Mouse (Mus musculus): ENCODE measurements around the gene Myoz1. TPM values are rescaled to one million over a fixed set of nuclear protein-coding genes. Genes with fewer than 3 reads are reported as not detected.
A peak's percentile ranks its signal among the peaks of the same experiment; 100 is the strongest.

Gene Myoz1
- polyA plus RNA-seq, 1 experiment from 2014 or later: not detected

GRCm38 (mm10) chr14:20654690-20655421 is 1.5 kb downstream of the Myoz1 start:
- DNase-seq (ENCODE audit: low spot score) (no peak), ATAC-seq (ENCODE audit: low FRiP score) (no peak)
- Histone ChIP-seq H3K36me3 (ENCODE audit: control insufficient read depth, insufficient read depth, low read length) (no peaks in the 10 kb centered on the region), H3K4me3 (ENCODE audit: low read depth, low read length) (no peak overlapping the region), H3K27ac (ENCODE audit: low read depth, low read length) (no peak overlapping the region; the same call in 1 of the 2 replicates), H3K9ac (ENCODE audit: low read depth, low read length) (no peak overlapping the region), H3K27me3 (ENCODE audit: control insufficient read depth, insufficient read depth, low read length) (no peaks in the 10 kb centered on the region), H3K4me1 (replicated peaks; ENCODE audit: control insufficient read depth, insufficient read depth, low read length) (no peaks in the 10 kb centered on the region), H3K9me3 (ENCODE audit: control insufficient read depth, low read length) (no peaks in the 10 kb centered on the region), H3K4me2 (replicated peaks; ENCODE audit: low read depth, low read length) (no peak overlapping the region)
- 78% methylated on average over 9 of the region's 9 CpGs for WGBS

- Histone ChIP-seq H3K27me3 (ENCODE audit: control insufficient read depth, insufficient read depth, low read length) (no peaks in the 10 kb centered on the region), H3K36me3 (ENCODE audit: control insufficient read depth, insufficient read depth, low read length) (no peaks in the 10 kb centered on the region), H3K9me3 (ENCODE audit: control insufficient read depth, low read length) (no peaks in the 10 kb centered on the region), H3K27ac (ENCODE audit: low read depth, low read length) (no peak overlapping the region), H3K4me2 (replicated peaks; ENCODE audit: low read depth, low read length) (no peak overlapping the region), H3K9ac (ENCODE audit: low read depth, low read length) (no peak overlapping the region), H3K4me1 (replicated peaks; ENCODE audit: control insufficient read depth, insufficient read depth, low read length) (no peaks in the 10 kb centered on the region), H3K4me3 (ENCODE audit: low read depth, low read length) (no peak overlapping the region)
- no peak for ATAC-seq (ENCODE audit: low FRiP score)
- WGBS: 60% methylated on average over 4 of the region's 4 CpGs
- no peak for DNase-seq (ENCODE audit: low spot score)
These were observed 4.6 kb downstream of the Myoz1 start for GRCm38 (mm10) chr14:20651722-20652256.

GRCm38 (mm10) chr14:20651000-20651399 is 5.3 kb downstream of the Myoz1 start:
- Histone ChIP-seq H3K4me3 (ENCODE audit: low read depth, low read length) (no peak overlapping the region), H3K27me3 (ENCODE audit: control insufficient read depth, insufficient read depth, low read length) (no peaks in the 10 kb centered on the region), H3K4me2 (replicated peaks; ENCODE audit: low read depth, low read length) (no peak overlapping the region), H3K9ac (ENCODE audit: low read depth, low read length) (no peak overlapping the region), H3K4me1 (replicated peaks; ENCODE audit: control insufficient read depth, insufficient read depth, low read length) (no peaks in the 10 kb centered on the region), H3K27ac (ENCODE audit: low read depth, low read length) (no peak overlapping the region), H3K9me3 (ENCODE audit: control insufficient read depth, low read length) (no peaks in the 10 kb centered on the region), H3K36me3 (ENCODE audit: control insufficient read depth, insufficient read depth, low read length) (no peaks in the 10 kb centered on the region)
- 70% methylated on average over 2 of the region's 2 CpGs for WGBS
- ATAC-seq (ENCODE audit: low FRiP score) (no peak), DNase-seq (ENCODE audit: low spot score) (no peak)

GRCm38 (mm10) chr14:20646381-20646780 is 10.0 kb downstream of the Myoz1 start:
- Histone ChIP-seq H3K4me3 (ENCODE audit: low read depth, low read length) (no peak overlapping the region), H3K9me3 (ENCODE audit: control insufficient read depth, low read length) (no peaks in the 10 kb centered on the region), H3K36me3 (ENCODE audit: control insufficient read depth, insufficient read depth, low read length) (no peaks in the 10 kb centered on the region), H3K27me3 (ENCODE audit: control insufficient read depth, insufficient read depth, low read length) (no peaks in the 10 kb centered on the region), H3K9ac (ENCODE audit: low read depth, low read length) (no peak overlapping the region), H3K4me1 (replicated peaks; ENCODE audit: control insufficient read depth, insufficient read depth, low read length) (no peaks in the 10 kb centered on the region), H3K27ac (ENCODE audit: low read depth, low read length) (no peak overlapping the region), H3K4me2 (replicated peaks; ENCODE audit: low read depth, low read length) (no peak overlapping the region)
- no peak for ATAC-seq (ENCODE audit: low FRiP score)
- DNase-seq (ENCODE audit: low spot score): no peak

- WGBS: 26% methylated on average over 3 of the region's 3 CpGs
- no peak overlapping the region for H3K27ac ChIP-seq (ENCODE audit: low read depth, low read length)
- peak; percentile 5 for DNase-seq (ENCODE audit: low spot score)
- H3K4me3 ChIP-seq (ENCODE audit: low read depth, low read length): no peak overlapping the region
- H3K9ac ChIP-seq (ENCODE audit: low read depth, low read length): no peak overlapping the region
- H3K4me1 ChIP-seq (replicated peaks; ENCODE audit: control insufficient read depth, insufficient read depth, low read length): no peaks in the 10 kb centered on the region
- H3K27me3 ChIP-seq (ENCODE audit: control insufficient read depth, insufficient read depth, low read length): no peaks in the 10 kb centered on the region
- no peaks in the 10 kb centered on the region for H3K36me3 ChIP-seq (ENCODE audit: control insufficient read depth, insufficient read depth, low read length)
- no peak for ATAC-seq (ENCODE audit: low FRiP score)
- H3K9me3 ChIP-seq (ENCODE audit: control insufficient read depth, low read length): no peaks in the 10 kb centered on the region
- no peak overlapping the region for H3K4me2 ChIP-seq (replicated peaks; ENCODE audit: low read depth, low read length)
These were observed 10.8 kb downstream of the Myoz1 start for GRCm38 (mm10) chr14:20645547-20645946.

- H3K4me2 ChIP-seq (replicated peaks; ENCODE audit: low read depth, low read length): peak overlapping the region; percentile 48
- ATAC-seq (ENCODE audit: low FRiP score) (no peak), DNase-seq (ENCODE audit: low spot score) (peak; percentile 49)
- 17% methylated on average over 10 of the region's 10 CpGs for WGBS
- H3K9me3 ChIP-seq (ENCODE audit: control insufficient read depth, low read length): no peaks in the 10 kb centered on the region
- H3K9ac ChIP-seq (ENCODE audit: low read depth, low read length): peak overlapping the region; percentile 88
- H3K4me1 ChIP-seq (replicated peaks; ENCODE audit: control insufficient read depth, insufficient read depth, low read length): no peaks in the 10 kb centered on the region
- no peaks in the 10 kb centered on the region for H3K36me3 ChIP-seq (ENCODE audit: control insufficient read depth, insufficient read depth, low read length)
- H3K27me3 ChIP-seq (ENCODE audit: control insufficient read depth, insufficient read depth, low read length): no peaks in the 10 kb centered on the region
- peak overlapping the region; percentile 92 for H3K4me3 ChIP-seq (ENCODE audit: low read depth, low read length)
- H3K27ac ChIP-seq (ENCODE audit: low read depth, low read length): peak overlapping the region; percentile 85; the same call in 1 of the 2 replicates
These were observed 14.9 kb downstream of the Myoz1 start for GRCm38 (mm10) chr14:20641438-20641875.

GRCm38 (mm10) chr14:20640644-20641437 is 15.5 kb downstream of the Myoz1 start, which contains the start of gene Usp54:
TSS of gene Usp54 (minus strand) at chr14:20641063.
- H3K4me3 ChIP-seq (ENCODE audit: low read depth, low read length): peak within 1 kb of the TSS; percentile 92
- H3K27ac ChIP-seq (ENCODE audit: low read depth, low read length): peak within 1 kb of the TSS; percentile 85
- DNase-seq (ENCODE audit: low spot score) (peak; percentile 99), ATAC-seq (ENCODE audit: low FRiP score) (peak; percentile 95)
- WGBS: under 1% methylated on average over 72 of the region's 73 CpGs
- no peaks in the 10 kb centered on the region for H3K36me3 ChIP-seq (ENCODE audit: control insufficient read depth, insufficient read depth, low read length)
- H3K9ac ChIP-seq (ENCODE audit: low read depth, low read length): peak within 1 kb of the TSS; percentile 88
- no peaks in the 10 kb centered on the region for H3K9me3 ChIP-seq (ENCODE audit: control insufficient read depth, low read length)
- H3K4me2 ChIP-seq (replicated peaks; ENCODE audit: low read depth, low read length): peak within 1 kb of the TSS; percentile 74
- H3K4me1 ChIP-seq (replicated peaks; ENCODE audit: control insufficient read depth, insufficient read depth, low read length): no peaks in the 10 kb centered on the region
- H3K27me3 ChIP-seq (ENCODE audit: control insufficient read depth, insufficient read depth, low read length): no peaks in the 10 kb centered on the region

GRCm38 (mm10) chr14:20639918-20640619 is 16.3 kb downstream of the Myoz1 start:
- Histone ChIP-seq H3K9ac (ENCODE audit: low read depth, low read length) (peak overlapping the region; percentile 88), H3K27ac (ENCODE audit: low read depth, low read length) (peak overlapping the region; percentile 60; the same call in 1 of the 2 replicates), H3K4me2 (replicated peaks; ENCODE audit: low read depth, low read length) (peak overlapping the region; percentile 74), H3K9me3 (ENCODE audit: control insufficient read depth, low read length) (no peaks in the 10 kb centered on the region), H3K36me3 (ENCODE audit: control insufficient read depth, insufficient read depth, low read length) (no peaks in the 10 kb centered on the region), H3K27me3 (ENCODE audit: control insufficient read depth, insufficient read depth, low read length) (no peaks in the 10 kb centered on the region), H3K4me1 (replicated peaks; ENCODE audit: control insufficient read depth, insufficient read depth, low read length) (no peaks in the 10 kb centered on the region), H3K4me3 (ENCODE audit: low read depth, low read length) (peak overlapping the region; percentile 92)
- ATAC-seq (ENCODE audit: low FRiP score) (peak; percentile 71), DNase-seq (ENCODE audit: low spot score) (peak; percentile 52)
- WGBS: 3% methylated on average over 16 of the region's 16 CpGs
